Mouse (Mus musculus): Measurements from ENCODE around the gene Abhd17a. TPM values are rescaled to one million over a fixed set of nuclear protein-coding genes. Genes with fewer than 3 reads are reported as not detected.

Abhd17a gene
- polyA plus RNA-seq, 1 experiment from 2014 or later: 92.5 TPM

DNA sequence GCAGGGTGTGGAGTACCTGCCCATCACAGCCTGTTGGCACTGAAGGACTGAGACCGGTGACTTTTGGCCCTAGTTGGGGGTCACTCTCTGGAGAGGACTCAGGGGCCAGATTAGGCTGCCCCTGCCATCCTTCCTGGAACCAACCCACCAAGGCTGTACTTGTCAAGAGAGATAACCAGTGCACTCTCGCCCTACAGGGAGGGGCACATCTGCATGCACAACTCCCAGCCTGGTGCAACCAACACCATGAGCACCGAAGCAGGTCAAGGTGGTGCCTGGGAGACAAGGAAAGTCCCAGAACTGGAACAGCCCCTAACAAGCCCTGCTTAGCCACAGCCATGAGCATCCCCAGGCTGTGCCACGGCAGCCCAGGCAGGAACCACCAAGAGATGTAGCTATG is 43.2 kb downstream of the Abhd17a start:
- ATAC-seq (ENCODE audit: low FRiP score, low TSS enrichment) (no peak), DNase-seq (ENCODE audit: low spot score) (no peak)
- no peaks in the 10 kb centered on the region for H3K9me3 ChIP-seq (ENCODE audit: control insufficient read depth, low read length)
- no peak overlapping the region for H3K9ac ChIP-seq (ENCODE audit: low read length)
- TF ChIP-seq CTCF (IDR thresholded peaks at IDR 0.05; ENCODE audit: low read depth) (no peak), EP300 (optimal IDR thresholded peaks at IDR 0.05) (no peak)
- H3K4me1 ChIP-seq (replicated peaks; ENCODE audit: control insufficient read depth, insufficient read depth): no peaks in the 10 kb centered on the region
- no peak overlapping the region for H3K27ac ChIP-seq (replicated peaks)
- no peak overlapping the region for H3K4me2 ChIP-seq (replicated peaks; ENCODE audit: low read depth)
- 90% methylated on average over 4 of the region's 4 CpGs for WGBS
- H3K4me3 ChIP-seq (ENCODE audit: low read depth, low read length): no peak overlapping the region
- H3K36me3 ChIP-seq (ENCODE audit: control insufficient read depth, insufficient read depth, low read length): peaks cover 48% of the 10 kb centered on the region
- H3K27me3 ChIP-seq (ENCODE audit: control insufficient read depth, insufficient read depth, low read length): no peaks in the 10 kb centered on the region

- 86% methylated on average over 8 of the region's 8 CpGs for WGBS
- H3K36me3 ChIP-seq (ENCODE audit: control insufficient read depth, insufficient read depth, low read length): peaks cover 50% of the 10 kb centered on the region
- ATAC-seq (ENCODE audit: low FRiP score, low TSS enrichment): no peak
Measured at GRCm38 (mm10) chr10:80545590-80545989, 44.6 kb downstream of the Abhd17a start.

GRCm38 (mm10) chr10:80543873-80544272 is 46.3 kb downstream of the Abhd17a start:
- no peak overlapping the region for H3K4me3 ChIP-seq (ENCODE audit: low read depth, low read length)
- no peak for TF ChIP-seq CTCF (IDR thresholded peaks at IDR 0.05; ENCODE audit: low read depth)
- no peak for TF ChIP-seq EP300 (optimal IDR thresholded peaks at IDR 0.05)
- H3K9me3 ChIP-seq (ENCODE audit: control insufficient read depth, low read length): no peaks in the 10 kb centered on the region
- 93% methylated on average over 14 of the region's 14 CpGs for WGBS
- no peaks in the 10 kb centered on the region for H3K4me1 ChIP-seq (replicated peaks; ENCODE audit: control insufficient read depth, insufficient read depth)
- no peaks in the 10 kb centered on the region for H3K27me3 ChIP-seq (ENCODE audit: control insufficient read depth, insufficient read depth, low read length)
- no peak overlapping the region for H3K9ac ChIP-seq (ENCODE audit: low read length)
- ATAC-seq (ENCODE audit: low FRiP score, low TSS enrichment) (no peak), DNase-seq (ENCODE audit: low spot score) (no peak)
- no peak overlapping the region for H3K4me2 ChIP-seq (replicated peaks; ENCODE audit: low read depth)
- peaks cover 42% of the 10 kb centered on the region for H3K36me3 ChIP-seq (ENCODE audit: control insufficient read depth, insufficient read depth, low read length)
- H3K27ac ChIP-seq (replicated peaks): no peak overlapping the region

More at GRCm38 (mm10) chr10:80545590-80545989, 44.6 kb downstream of the Abhd17a start:
- H3K9me3 ChIP-seq (ENCODE audit: control insufficient read depth, low read length): no peaks in the 10 kb centered on the region
- no peak overlapping the region for H3K27ac ChIP-seq (replicated peaks)
- H3K27me3 ChIP-seq (ENCODE audit: control insufficient read depth, insufficient read depth, low read length): no peaks in the 10 kb centered on the region
- H3K4me3 ChIP-seq (ENCODE audit: low read depth, low read length): no peak overlapping the region
- no peak overlapping the region for H3K4me2 ChIP-seq (replicated peaks; ENCODE audit: low read depth)
- no peak overlapping the region for H3K9ac ChIP-seq (ENCODE audit: low read length)
- no peaks in the 10 kb centered on the region for H3K4me1 ChIP-seq (replicated peaks; ENCODE audit: control insufficient read depth, insufficient read depth)
- no peak for DNase-seq (ENCODE audit: low spot score)
- TF ChIP-seq CTCF (IDR thresholded peaks at IDR 0.05; ENCODE audit: low read depth) (no peak), EP300 (optimal IDR thresholded peaks at IDR 0.05) (no peak)

GRCm38 (mm10) chr10:80539493-80539892 is 50.6 kb downstream of the Abhd17a start:
- no peak overlapping the region for H3K27ac ChIP-seq (replicated peaks)
- WGBS: 30% methylated on average over 5 of the region's 5 CpGs
- DNase-seq (ENCODE audit: low spot score): no peak

GRCm38 (mm10) chr10:80538710-80539394 is 51.3 kb downstream of the Abhd17a start, which contains the start of gene Atp8b3:
Gene Atp8b3 (minus strand): TSS chr10:80539124.
- TF ChIP-seq EP300 (optimal IDR thresholded peaks at IDR 0.05) (no peak), CTCF (IDR thresholded peaks at IDR 0.05; ENCODE audit: low read depth) (peak; percentile 49)
- Histone ChIP-seq H3K4me1 (replicated peaks; ENCODE audit: control insufficient read depth, insufficient read depth) (no peaks in the 10 kb centered on the region), H3K27me3 (ENCODE audit: control insufficient read depth, insufficient read depth, low read length) (no peaks in the 10 kb centered on the region; the same call in 1 of the 2 replicates), H3K9ac (ENCODE audit: low read length) (0 out of 2 replicates have a peak within 1 kb of the TSS, but pooled peaks have one; percentile 35), H3K27ac (replicated peaks) (no peak within 1 kb of the TSS), H3K4me2 (replicated peaks; ENCODE audit: low read depth) (peak within 1 kb of the TSS; percentile 36), H3K36me3 (ENCODE audit: control insufficient read depth, insufficient read depth, low read length) (peaks cover 14% of the 10 kb centered on the region; the same call in 1 of the 2 replicates), H3K9me3 (ENCODE audit: control insufficient read depth, low read length) (no peaks in the 10 kb centered on the region), H3K4me3 (ENCODE audit: low read depth, low read length) (no peak within 1 kb of the TSS; the same call in 1 of the 2 replicates)
- DNase-seq (ENCODE audit: low spot score) (peak; percentile 96), ATAC-seq (ENCODE audit: low FRiP score, low TSS enrichment) (peak; percentile 91)
- 3% methylated on average over 30 of the region's 30 CpGs for WGBS

More at GRCm38 (mm10) chr10:80539493-80539892, 50.6 kb downstream of the Abhd17a start:
- Histone ChIP-seq H3K4me2 (replicated peaks; ENCODE audit: low read depth) (no peak overlapping the region), H3K4me3 (ENCODE audit: low read depth, low read length) (no peak overlapping the region), H3K4me1 (replicated peaks; ENCODE audit: control insufficient read depth, insufficient read depth) (no peaks in the 10 kb centered on the region), H3K36me3 (ENCODE audit: control insufficient read depth, insufficient read depth, low read length) (peaks cover 20% of the 10 kb centered on the region; the same call in 1 of the 2 replicates), H3K27me3 (ENCODE audit: control insufficient read depth, insufficient read depth, low read length) (no peaks in the 10 kb centered on the region; the same call in 1 of the 2 replicates), H3K9me3 (ENCODE audit: control insufficient read depth, low read length) (no peaks in the 10 kb centered on the region), H3K9ac (ENCODE audit: low read length) (no peak overlapping the region)
- ATAC-seq (ENCODE audit: low FRiP score, low TSS enrichment): no peak
- TF ChIP-seq CTCF (IDR thresholded peaks at IDR 0.05; ENCODE audit: low read depth): no peak

- H3K4me2 ChIP-seq (replicated peaks; ENCODE audit: low read depth): no peak overlapping the region
- TF ChIP-seq EP300 (optimal IDR thresholded peaks at IDR 0.05) (no peak), CTCF (IDR thresholded peaks at IDR 0.05; ENCODE audit: low read depth) (no peak)
- H3K4me3 ChIP-seq (ENCODE audit: low read depth, low read length): no peak overlapping the region
- no peaks in the 10 kb centered on the region for H3K9me3 ChIP-seq (ENCODE audit: control insufficient read depth, low read length)
- H3K27ac ChIP-seq (replicated peaks): no peak overlapping the region
- no peak overlapping the region for H3K9ac ChIP-seq (ENCODE audit: low read length)
- WGBS: 52% methylated on average over 5 of the region's 5 CpGs
- no peaks in the 10 kb centered on the region; the same call in 1 of the 2 replicates for H3K27me3 ChIP-seq (ENCODE audit: control insufficient read depth, insufficient read depth, low read length)
- DNase-seq (ENCODE audit: low spot score) (no peak), ATAC-seq (ENCODE audit: low FRiP score, low TSS enrichment) (no peak)
- H3K4me1 ChIP-seq (replicated peaks; ENCODE audit: control insufficient read depth, insufficient read depth): no peaks in the 10 kb centered on the region
- H3K36me3 ChIP-seq (ENCODE audit: control insufficient read depth, insufficient read depth, low read length): peaks cover 9% of the 10 kb centered on the region; the same call in 1 of the 2 replicates
Measured at GRCm38 (mm10) chr10:80538180-80538579, 52.0 kb downstream of the Abhd17a start.

All from stomach, postnatal 0 days (tissue).